Mouse (Mus musculus): Measurements from ENCODE around the gene Mpi. TPM values are rescaled to one million over a fixed set of nuclear protein-coding genes. Genes with fewer than 3 reads are reported as not detected.

Mpi gene
- polyA plus RNA-seq (2015; fragmentation: Nextera tagmentation; extraction: Ambion mirVana): 75.4 and 77.6 TPM in 2 replicates

- Histone ChIP-seq H3K4me1 (ENCODE audit: control insufficient read depth, insufficient read depth, low read length) (peaks cover 7% of the 10 kb centered on the region), H3K4me3 (ENCODE audit: low read depth, low read length) (peak within 1 kb of the TSS; percentile 58), H3K9ac (ENCODE audit: low read depth, low read length) (peak within 1 kb of the TSS; percentile 80), H3K9me3 (replicated peaks; ENCODE audit: control insufficient read depth, low read length, poor library complexity, severe bottlenecking) (no peaks in the 10 kb centered on the region), H3K27me3 (ENCODE audit: control insufficient read depth, insufficient read depth, low read depth, low read length) (no peaks in the 10 kb centered on the region), H3K27ac (ENCODE audit: low read length) (peak within 1 kb of the TSS; percentile 45; the same call in 1 of the 2 replicates), H3K4me2 (ENCODE audit: low read length) (peak within 1 kb of the TSS; percentile 93), H3K36me3 (ENCODE audit: control insufficient read depth, insufficient read depth, low read length) (0 out of 2 replicates have a peak, but pooled peaks cover 2% of the 10 kb centered on the region)
- ATAC-seq: peak; percentile 80
- under 1% methylated on average over 28 of the region's 28 CpGs for WGBS
Observed at GRCm38 (mm10) chr9:57552139-57552887, at the start of gene Mpi. Mpi (minus strand) TSS chr9:57552763.

DNA sequence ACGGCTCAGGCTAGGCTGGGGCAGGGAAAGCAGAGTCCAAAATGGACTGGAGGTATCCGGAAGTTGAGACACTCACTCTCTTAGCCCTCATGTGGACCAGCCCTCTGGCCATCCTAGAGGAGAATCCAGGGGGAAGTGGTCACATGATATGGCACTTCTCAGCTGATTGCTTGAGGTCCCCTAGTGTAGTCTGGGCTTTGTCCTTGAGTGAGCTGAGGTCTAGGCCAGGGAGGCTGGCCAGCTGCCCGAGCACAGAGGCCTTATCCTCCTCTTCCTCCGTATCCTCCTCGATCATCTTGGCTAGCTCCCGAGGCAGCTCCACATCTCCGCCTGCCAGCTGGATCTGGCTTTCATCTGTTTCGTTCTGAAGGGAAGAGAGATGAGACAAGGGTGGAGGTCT lies 49.5 kb upstream of the Mpi start:
- H3K4me2 ChIP-seq (ENCODE audit: low read length): no peak overlapping the region
- H3K27me3 ChIP-seq (ENCODE audit: control insufficient read depth, insufficient read depth, low read depth, low read length): peaks cover 6% of the 10 kb centered on the region
- no peak for ATAC-seq
- H3K27ac ChIP-seq (ENCODE audit: low read length): no peak overlapping the region
- peaks cover 21% of the 10 kb centered on the region for H3K4me1 ChIP-seq (ENCODE audit: control insufficient read depth, insufficient read depth, low read length)
- no peaks in the 10 kb centered on the region for H3K36me3 ChIP-seq (ENCODE audit: control insufficient read depth, insufficient read depth, low read length)
- no peak overlapping the region for H3K9ac ChIP-seq (ENCODE audit: low read depth, low read length)
- H3K9me3 ChIP-seq (replicated peaks; ENCODE audit: control insufficient read depth, low read length, poor library complexity, severe bottlenecking): no peaks in the 10 kb centered on the region
- 69% methylated on average over 8 of the region's 8 CpGs for WGBS
- no peak overlapping the region for H3K4me3 ChIP-seq (ENCODE audit: low read depth, low read length)

GRCm38 (mm10) chr9:57601353-57601706 lies 48.8 kb upstream of the Mpi start:
- no peak for ATAC-seq

GRCm38 (mm10) chr9:57600620-57601352 lies 48.2 kb upstream of the Mpi start:
- Histone ChIP-seq H3K4me2 (ENCODE audit: low read length) (no peak overlapping the region), H3K27ac (ENCODE audit: low read length) (no peak overlapping the region), H3K9ac (ENCODE audit: low read depth, low read length) (no peak overlapping the region), H3K4me1 (ENCODE audit: control insufficient read depth, insufficient read depth, low read length) (peaks cover 10% of the 10 kb centered on the region), H3K27me3 (ENCODE audit: control insufficient read depth, insufficient read depth, low read depth, low read length) (peaks cover 3% of the 10 kb centered on the region), H3K4me3 (ENCODE audit: low read depth, low read length) (no peak overlapping the region), H3K9me3 (replicated peaks; ENCODE audit: control insufficient read depth, low read length, poor library complexity, severe bottlenecking) (no peaks in the 10 kb centered on the region), H3K36me3 (ENCODE audit: control insufficient read depth, insufficient read depth, low read length) (no peaks in the 10 kb centered on the region)
- 10% methylated on average over 3 of the region's 3 CpGs for WGBS
- no peak for ATAC-seq

More at GRCm38 (mm10) chr9:57601353-57601706, 48.8 kb upstream of the Mpi start:
- no peak overlapping the region for H3K4me2 ChIP-seq (ENCODE audit: low read length)
- H3K9ac ChIP-seq (ENCODE audit: low read depth, low read length): no peak overlapping the region
- H3K36me3 ChIP-seq (ENCODE audit: control insufficient read depth, insufficient read depth, low read length): no peaks in the 10 kb centered on the region
- no peak overlapping the region for H3K27ac ChIP-seq (ENCODE audit: low read length)
- H3K4me1 ChIP-seq (ENCODE audit: control insufficient read depth, insufficient read depth, low read length): peaks cover 16% of the 10 kb centered on the region
- H3K9me3 ChIP-seq (replicated peaks; ENCODE audit: control insufficient read depth, low read length, poor library complexity, severe bottlenecking): no peaks in the 10 kb centered on the region
- 70% methylated on average over 2 of the region's 2 CpGs for WGBS
- H3K27me3 ChIP-seq (ENCODE audit: control insufficient read depth, insufficient read depth, low read depth, low read length): peaks cover 6% of the 10 kb centered on the region
- no peak overlapping the region for H3K4me3 ChIP-seq (ENCODE audit: low read depth, low read length)

DNA sequence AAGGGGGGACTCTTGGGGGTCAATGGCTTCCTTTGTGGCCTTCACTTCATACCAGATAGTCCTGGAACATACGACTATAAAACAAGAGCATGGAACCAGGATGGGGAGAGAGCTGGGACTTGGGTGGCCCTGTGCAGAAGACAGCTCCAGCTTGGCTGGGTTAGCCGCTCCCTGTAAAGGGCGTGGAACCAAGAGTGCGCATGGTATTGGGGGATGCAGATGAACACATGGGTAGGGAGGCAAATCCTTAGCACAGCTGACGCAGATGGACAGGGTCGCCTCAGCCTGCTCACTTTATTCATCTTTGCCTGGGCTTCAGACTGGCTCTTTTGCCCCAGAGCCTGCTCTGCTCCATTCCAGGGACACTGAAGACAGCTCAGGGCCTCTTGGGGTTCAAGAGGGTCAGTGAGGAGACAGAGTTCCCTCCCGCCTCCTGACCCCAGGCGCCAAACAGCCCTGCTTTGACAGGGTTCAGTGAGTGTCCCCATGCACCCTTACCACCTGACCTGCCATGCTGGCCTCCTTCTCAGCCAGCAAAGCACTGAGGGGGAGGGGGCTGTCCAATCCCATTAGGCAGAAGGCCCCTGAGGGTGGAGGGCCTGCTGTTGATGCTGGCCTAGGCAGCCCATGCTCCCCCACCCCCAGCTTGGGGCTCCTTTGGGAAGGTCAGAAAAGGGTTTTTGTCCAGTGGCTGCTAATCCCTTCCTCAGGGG lies 46.4 kb upstream of the Mpi start:
- WGBS: 37% methylated on average over 8 of the region's 8 CpGs
- no peak overlapping the region for H3K27ac ChIP-seq (ENCODE audit: low read length)

DNA sequence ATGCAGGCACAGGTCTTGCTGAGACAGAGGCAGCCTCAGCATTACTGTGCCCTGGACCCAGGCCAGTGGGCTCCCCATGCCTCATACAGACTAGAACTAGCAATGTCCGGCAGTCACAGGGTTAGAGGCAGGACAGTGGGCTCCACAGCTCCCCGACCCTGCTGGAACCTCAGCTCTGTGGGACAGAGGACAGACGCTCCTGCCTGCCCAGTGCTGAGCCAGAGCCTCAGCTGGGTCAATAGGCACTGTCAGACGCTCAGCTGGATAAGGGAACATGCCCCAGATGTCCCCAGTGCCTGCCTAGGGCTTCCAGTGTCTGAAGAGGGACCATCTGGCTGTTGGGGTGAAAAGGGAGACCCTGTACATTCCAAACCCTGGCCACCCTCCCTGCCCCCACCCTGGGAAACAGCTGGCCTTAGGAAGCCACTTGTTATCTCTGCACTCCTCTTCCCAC lies 45.4 kb upstream of the Mpi start:
- no peak overlapping the region for H3K9ac ChIP-seq (ENCODE audit: low read depth, low read length)
- WGBS: 24% methylated on average over 4 of the region's 4 CpGs
- no peak overlapping the region for H3K27ac ChIP-seq (ENCODE audit: low read length)
- no peak overlapping the region for H3K4me3 ChIP-seq (ENCODE audit: low read depth, low read length)
- H3K4me1 ChIP-seq (ENCODE audit: control insufficient read depth, insufficient read depth, low read length): peaks cover 8% of the 10 kb centered on the region; the same call in 1 of the 2 replicates
- H3K9me3 ChIP-seq (replicated peaks; ENCODE audit: control insufficient read depth, low read length, poor library complexity, severe bottlenecking): no peaks in the 10 kb centered on the region
- no peak overlapping the region for H3K4me2 ChIP-seq (ENCODE audit: low read length)
- H3K27me3 ChIP-seq (ENCODE audit: control insufficient read depth, insufficient read depth, low read depth, low read length): no peaks in the 10 kb centered on the region
- no peak for ATAC-seq
- peaks cover 11% of the 10 kb centered on the region for H3K36me3 ChIP-seq (ENCODE audit: control insufficient read depth, insufficient read depth, low read length)

More for the DNA sequence above, 46.4 kb upstream of the Mpi start:
- H3K36me3 ChIP-seq (ENCODE audit: control insufficient read depth, insufficient read depth, low read length): peaks cover 2% of the 10 kb centered on the region; the same call in 1 of the 2 replicates
- peaks cover 8% of the 10 kb centered on the region; the same call in 1 of the 2 replicates for H3K4me1 ChIP-seq (ENCODE audit: control insufficient read depth, insufficient read depth, low read length)
- no peak overlapping the region for H3K4me3 ChIP-seq (ENCODE audit: low read depth, low read length)
- ATAC-seq: peak; percentile 21; the same call in 1 of the 2 replicates
- H3K9me3 ChIP-seq (replicated peaks; ENCODE audit: control insufficient read depth, low read length, poor library complexity, severe bottlenecking): no peaks in the 10 kb centered on the region
- 0 out of 2 replicates have a peak overlapping the region, but pooled peaks have one; percentile 28 for H3K9ac ChIP-seq (ENCODE audit: low read depth, low read length)
- no peak overlapping the region for H3K4me2 ChIP-seq (ENCODE audit: low read length)
- no peaks in the 10 kb centered on the region for H3K27me3 ChIP-seq (ENCODE audit: control insufficient read depth, insufficient read depth, low read depth, low read length)

GRCm38 (mm10) chr9:57597265-57597664 lies 44.7 kb upstream of the Mpi start:
- no peak overlapping the region for H3K9ac ChIP-seq (ENCODE audit: low read depth, low read length)
- H3K27me3 ChIP-seq (ENCODE audit: control insufficient read depth, insufficient read depth, low read depth, low read length): no peaks in the 10 kb centered on the region
- H3K36me3 ChIP-seq (ENCODE audit: control insufficient read depth, insufficient read depth, low read length): peaks cover 13% of the 10 kb centered on the region
- H3K27ac ChIP-seq (ENCODE audit: low read length): no peak overlapping the region
- no peak overlapping the region for H3K4me3 ChIP-seq (ENCODE audit: low read depth, low read length)
- peaks cover 8% of the 10 kb centered on the region; the same call in 1 of the 2 replicates for H3K4me1 ChIP-seq (ENCODE audit: control insufficient read depth, insufficient read depth, low read length)
- no peak for ATAC-seq
- 80% methylated on average over 8 of the region's 8 CpGs for WGBS
- H3K4me2 ChIP-seq (ENCODE audit: low read length): no peak overlapping the region
- no peaks in the 10 kb centered on the region for H3K9me3 ChIP-seq (replicated peaks; ENCODE audit: control insufficient read depth, low read length, poor library complexity, severe bottlenecking)

GRCm38 (mm10) chr9:57594174-57594509 lies 41.6 kb upstream of the Mpi start:
- H3K4me3 ChIP-seq (ENCODE audit: low read depth, low read length): no peak overlapping the region
- no peaks in the 10 kb centered on the region for H3K9me3 ChIP-seq (replicated peaks; ENCODE audit: control insufficient read depth, low read length, poor library complexity, severe bottlenecking)
- H3K4me2 ChIP-seq (ENCODE audit: low read length): no peak overlapping the region
- H3K4me1 ChIP-seq (ENCODE audit: control insufficient read depth, insufficient read depth, low read length): peaks cover 7% of the 10 kb centered on the region; the same call in 1 of the 2 replicates
- H3K27ac ChIP-seq (ENCODE audit: low read length): no peak overlapping the region
- ATAC-seq: no peak
- H3K36me3 ChIP-seq (ENCODE audit: control insufficient read depth, insufficient read depth, low read length): peaks cover 13% of the 10 kb centered on the region
- no peaks in the 10 kb centered on the region for H3K27me3 ChIP-seq (ENCODE audit: control insufficient read depth, insufficient read depth, low read depth, low read length)
- WGBS: 77% methylated on average over 9 of the region's 9 CpGs
- H3K9ac ChIP-seq (ENCODE audit: low read depth, low read length): no peak overlapping the region
